Mouse (Mus musculus) neural tube, embryonic 13.5 days (tissue): ENCODE measurements around the gene Sbno2. TPM values are rescaled to one million over a fixed set of nuclear protein-coding genes. Genes with fewer than 3 reads are reported as not detected.
A peak's percentile ranks its signal among the peaks of the same experiment; 100 is the strongest.

Experiments used
- ATAC-seq: fragments of 200-750 bp; cut with Nextera tagmentation; 2 replicates; pipeline ENCODE4 v1.8.0; 2017; ENCODE audit warnings: low read depth, mild to moderate bottlenecking, moderate TSS enrichment, moderate library complexity
- H3K27ac ChIP-seq: fragments of 300-500 bp; sonication (generic); replicated peaks from 2 replicates; pipeline ENCODE4 v1.5.1; 2015; ENCODE audit warnings: moderate library complexity, mild to moderate bottlenecking, inconsistent platforms
- H3K27me3 ChIP-seq: fragments of 300-500 bp; sonication (generic); 2 replicates; pipeline ENCODE4 v1.6.1; 2015; ENCODE audit warnings: mild to moderate bottlenecking, inconsistent platforms
- H3K36me3 ChIP-seq: fragments of 300-500 bp; sonication (generic); 2 replicates; pipeline ENCODE4 v1.6.1; 2015; ENCODE audit warnings: mild to moderate bottlenecking, inconsistent platforms
- H3K4me1 ChIP-seq: fragments of 300-500 bp; sonication (generic); replicated peaks from 2 replicates; pipeline ENCODE4 v1.6.1; 2015; ENCODE audit warnings: inconsistent platforms
- H3K4me2 ChIP-seq: fragments of 300-500 bp; sonication (generic); 2 replicates; pipeline ENCODE4 v1.6.1; 2015; ENCODE audit warnings: inconsistent platforms, mild to moderate bottlenecking, moderate library complexity
- H3K4me3 ChIP-seq: fragments of 300-500 bp; sonication (generic); 2 replicates; pipeline ENCODE4 v1.5.1; 2015; ENCODE audit warnings: mild to moderate bottlenecking, inconsistent platforms
- H3K9ac ChIP-seq: fragments of 300-500 bp; sonication (generic); 2 replicates; pipeline ENCODE4 v1.6.1; 2015; ENCODE audit warnings: moderate library complexity, mild to moderate bottlenecking, inconsistent platforms
- H3K9me3 ChIP-seq: fragments of 300-500 bp; sonication (generic); 2 replicates; pipeline ENCODE4 v1.6.1; 2016; ENCODE audit warnings: inconsistent platforms
- WGBS: fragments of 180-500 bp; shearing (Covaris S2); methylation state at CpG from one replicate; pipeline ENCODE4 v1.1.7; 2015; 5-methylcytosine and 5-hydroxymethylcytosine counted together
- polyA plus RNA-seq: library from polyadenylated mRNA; unstranded; fragments of >200 nt; fragmentation: Nextera tagmentation; extraction: Ambion mirVana; gene quantifications from 2 replicates; pipeline ENCODE4 v1.2.1, GENCODE M21; 2015

Gene Sbno2
- polyA plus RNA-seq, 1 experiment from 2014 or later: 12.9 TPM

GRCm38 (mm10) chr10:80116927-80117691, 11.7 kb upstream of the Sbno2 start:
- peak overlapping the region; percentile 91 for H3K4me2 ChIP-seq

GRCm38 (mm10) chr10:80116563-80116926, 11.2 kb upstream of the Sbno2 start:
- ATAC-seq: no peak
- Histone ChIP-seq H3K36me3 (peaks cover 15% of the 10 kb centered on the region), H3K27ac (peak overlapping the region; percentile 33), H3K9me3 (no peaks in the 10 kb centered on the region), H3K27me3 (no peaks in the 10 kb centered on the region), H3K4me3 (peak overlapping the region; percentile 69), H3K9ac (peak overlapping the region; percentile 91), H3K4me2 (peak overlapping the region; percentile 91), H3K4me1 (peaks cover 54% of the 10 kb centered on the region)
- under 1% methylated on average over 27 of the region's 27 CpGs for WGBS

More at GRCm38 (mm10) chr10:80116927-80117691, 11.7 kb upstream of the Sbno2 start:
- 5% methylated on average over 30 of the region's 30 CpGs for whole genome bisulfite sequencing
- H3K9me3 ChIP-seq: no peaks in the 10 kb centered on the region
- H3K4me1 ChIP-seq: peaks cover 54% of the 10 kb centered on the region
- H3K27me3 ChIP-seq: no peaks in the 10 kb centered on the region
- peak overlapping the region; percentile 69 for H3K4me3 ChIP-seq
- peak overlapping the region; percentile 33 for H3K27ac ChIP-seq
- ATAC-seq: no peak
- peaks cover 21% of the 10 kb centered on the region for H3K36me3 ChIP-seq
- H3K9ac ChIP-seq: peak overlapping the region; percentile 91

- no peak for ATAC-seq
Measured at GRCm38 (mm10) chr10:80115944-80116335, 10.6 kb upstream of the Sbno2 start.

GRCm38 (mm10) chr10:80115290-80115943, 10.0 kb upstream of the Sbno2 start, which contains the start of gene Stk11:
Gene Stk11, plus strand, starts transcription at chr10:80115803.
- H3K27ac ChIP-seq: peak within 1 kb of the TSS; percentile 83
- under 1% methylated on average over 70 of the region's 70 CpGs for WGBS
- peak; percentile 99 for ATAC-seq

More at GRCm38 (mm10) chr10:80115944-80116335, 10.6 kb upstream of the Sbno2 start:
- Histone ChIP-seq H3K4me2 (peak overlapping the region; percentile 91), H3K4me1 (peaks cover 54% of the 10 kb centered on the region), H3K9ac (peak overlapping the region; percentile 91), H3K4me3 (peak overlapping the region; percentile 69), H3K27ac (peak overlapping the region; percentile 83), H3K36me3 (peaks cover 11% of the 10 kb centered on the region), H3K9me3 (no peaks in the 10 kb centered on the region), H3K27me3 (no peaks in the 10 kb centered on the region)
- WGBS: under 1% methylated on average over 63 of the region's 63 CpGs

DNA sequence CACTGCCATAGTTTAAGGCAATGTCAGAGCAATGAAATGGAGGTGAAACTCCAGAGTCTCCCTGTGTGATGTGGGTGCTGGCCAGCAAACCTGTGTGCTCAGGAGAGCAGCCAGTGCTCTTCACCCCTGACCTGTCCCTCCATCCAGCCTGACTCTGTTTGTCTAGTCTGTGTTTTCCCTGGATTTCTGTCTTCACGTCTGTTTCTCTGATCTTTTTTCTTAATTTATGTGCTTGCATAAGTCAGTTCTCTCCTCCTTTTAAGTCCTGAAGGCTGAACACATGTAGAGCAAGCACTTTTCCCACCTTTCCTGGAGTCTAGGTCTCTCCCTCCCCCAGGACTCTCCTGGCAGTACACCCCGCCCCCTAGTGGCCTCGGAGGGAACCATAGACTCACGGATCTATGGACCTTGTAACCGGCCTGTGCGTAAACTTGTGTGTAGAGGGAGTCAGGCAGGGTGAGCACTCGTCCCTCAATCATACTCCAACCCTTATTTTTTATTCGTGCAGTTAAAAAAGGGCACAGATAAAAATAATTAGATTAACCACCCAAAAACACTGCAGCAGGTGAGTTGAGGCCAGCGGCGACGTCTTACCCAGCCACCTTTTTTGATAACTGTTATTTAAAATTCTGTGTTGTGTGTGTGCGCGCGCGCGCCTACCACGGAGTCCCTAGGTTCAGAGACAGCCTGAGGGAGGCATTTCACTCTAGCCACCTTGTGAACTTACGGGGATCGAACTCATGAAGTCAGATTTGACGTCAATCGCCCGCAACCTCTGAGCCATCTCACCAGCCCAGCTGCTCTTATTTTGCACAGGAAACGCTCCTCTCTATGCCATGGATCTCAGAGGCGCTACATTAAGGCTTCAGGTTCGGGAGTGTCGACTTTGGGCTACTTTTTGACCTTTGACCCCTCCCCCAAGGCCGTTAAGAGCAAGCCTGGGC, 9.2 kb upstream of the Sbno2 start:
- Histone ChIP-seq H3K4me1 (peaks cover 41% of the 10 kb centered on the region), H3K4me3 (peak overlapping the region; percentile 69), H3K36me3 (no peaks in the 10 kb centered on the region), H3K4me2 (peak overlapping the region; percentile 58), H3K9me3 (no peaks in the 10 kb centered on the region), H3K9ac (peak overlapping the region; percentile 63; the same call in 1 of the 2 replicates), H3K27ac (peak overlapping the region; percentile 77), H3K27me3 (no peaks in the 10 kb centered on the region)
- peak; percentile 62 for ATAC-seq
- 2% methylated on average over 27 of the region's 27 CpGs for whole genome bisulfite sequencing

More at GRCm38 (mm10) chr10:80115290-80115943, 10.0 kb upstream of the Sbno2 start, which contains the start of gene Stk11:
- H3K4me2 ChIP-seq: peak within 1 kb of the TSS; percentile 91
- peak within 1 kb of the TSS; percentile 91 for H3K9ac ChIP-seq
- H3K9me3 ChIP-seq: no peaks in the 10 kb centered on the region
- peaks cover 6% of the 10 kb centered on the region for H3K36me3 ChIP-seq
- peak within 1 kb of the TSS; percentile 69 for H3K4me3 ChIP-seq
- peaks cover 49% of the 10 kb centered on the region for H3K4me1 ChIP-seq
- no peaks in the 10 kb centered on the region for H3K27me3 ChIP-seq

DNA sequence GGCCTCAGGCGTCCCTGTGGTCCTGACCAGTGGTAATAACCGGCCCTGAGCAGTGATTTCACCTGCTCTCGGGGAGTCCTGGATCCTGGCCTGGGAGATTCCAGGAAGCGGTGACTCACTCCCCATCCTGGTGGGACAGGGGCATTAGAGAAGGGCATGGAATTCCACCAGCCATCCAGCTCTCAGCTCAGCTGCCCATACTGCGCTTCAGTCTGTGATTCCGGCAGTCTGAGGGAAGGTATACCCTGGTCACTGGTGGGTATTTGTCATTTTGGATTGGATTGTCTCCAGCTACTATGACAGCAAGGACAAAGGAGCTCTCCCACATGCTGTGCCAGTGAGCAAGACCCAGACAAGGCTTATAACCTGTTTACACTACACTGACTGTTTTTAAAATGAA, 2.3 kb upstream of the Sbno2 start:
- H3K27ac ChIP-seq: no peak overlapping the region
- no peak overlapping the region for H3K9ac ChIP-seq
- 62% methylated on average over 6 of the region's 6 CpGs for WGBS
- H3K4me3 ChIP-seq: no peak overlapping the region
- no peaks in the 10 kb centered on the region for H3K9me3 ChIP-seq
- no peaks in the 10 kb centered on the region for H3K36me3 ChIP-seq
- no peak overlapping the region for H3K4me2 ChIP-seq
- 0 out of 2 replicates have a peak, but pooled peaks cover 4% of the 10 kb centered on the region for H3K4me1 ChIP-seq
- H3K27me3 ChIP-seq: no peaks in the 10 kb centered on the region
- ATAC-seq: no peak

- Histone ChIP-seq H3K4me3 (no peak overlapping the region), H3K9me3 (no peaks in the 10 kb centered on the region), H3K4me2 (no peak overlapping the region), H3K27me3 (no peaks in the 10 kb centered on the region), H3K36me3 (no peaks in the 10 kb centered on the region), H3K4me1 (peaks cover 16% of the 10 kb centered on the region), H3K9ac (no peak overlapping the region), H3K27ac (no peak overlapping the region)
- 70% methylated on average over 5 of the region's 5 CpGs for WGBS
- ATAC-seq: no peak
Measured at GRCm38 (mm10) chr10:80105926-80106325, 555 bp upstream of the Sbno2 start.

DNA sequence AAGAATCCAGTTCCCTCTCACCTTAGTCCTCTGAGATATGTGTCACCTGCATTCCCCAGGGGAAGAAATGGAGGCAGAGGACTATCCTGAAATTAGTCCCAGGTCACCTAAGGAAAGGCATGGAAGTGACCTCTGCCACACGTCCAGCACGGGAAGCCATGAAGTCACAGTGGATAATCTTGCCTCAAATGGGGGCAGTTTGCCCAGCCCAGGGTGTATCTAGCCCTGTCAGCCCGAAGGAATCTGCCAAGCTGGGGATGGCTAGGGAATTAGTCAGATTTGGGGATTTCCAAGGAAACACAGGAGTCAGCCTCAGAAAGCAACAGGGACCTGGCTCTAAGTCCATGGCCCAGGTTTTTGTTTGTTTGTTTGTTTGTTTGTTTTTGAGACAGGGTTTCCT, 1.2 kb downstream of the Sbno2 start:
- Histone ChIP-seq H3K9me3 (no peaks in the 10 kb centered on the region), H3K9ac (no peak overlapping the region), H3K4me2 (no peak overlapping the region), H3K36me3 (no peaks in the 10 kb centered on the region), H3K4me1 (peaks cover 25% of the 10 kb centered on the region), H3K27ac (no peak overlapping the region), H3K4me3 (no peak overlapping the region), H3K27me3 (no peaks in the 10 kb centered on the region)
- WGBS: 88% methylated on average over 3 of the region's 3 CpGs
- ATAC-seq: no peak

- ATAC-seq: no peak
- H3K27me3 ChIP-seq: no peaks in the 10 kb centered on the region
- peak overlapping the region; percentile 91 for H3K4me2 ChIP-seq
- peak overlapping the region; percentile 55; the same call in 1 of the 2 replicates for H3K27ac ChIP-seq
- no peaks in the 10 kb centered on the region for H3K36me3 ChIP-seq
- H3K9me3 ChIP-seq: no peaks in the 10 kb centered on the region
- no peak overlapping the region; the same call in 1 of the 2 replicates for H3K9ac ChIP-seq
- WGBS: 84% methylated on average over 2 of the region's 2 CpGs
- peaks cover 25% of the 10 kb centered on the region for H3K4me1 ChIP-seq
- H3K4me3 ChIP-seq: no peak overlapping the region; the same call in 1 of the 2 replicates
Measured at GRCm38 (mm10) chr10:80103032-80103431, 2.3 kb downstream of the Sbno2 start.

- Histone ChIP-seq H3K27me3 (no peaks in the 10 kb centered on the region), H3K4me3 (peak overlapping the region; percentile 91), H3K4me2 (peak overlapping the region; percentile 91), H3K9ac (peak overlapping the region; percentile 90), H3K4me1 (peaks cover 29% of the 10 kb centered on the region), H3K9me3 (no peaks in the 10 kb centered on the region), H3K36me3 (no peaks in the 10 kb centered on the region), H3K27ac (peak overlapping the region; percentile 55)
- WGBS: under 1% methylated on average over 56 of the region's 59 CpGs
- peak; percentile 90 for ATAC-seq
Measured at GRCm38 (mm10) chr10:80102216-80102915, 3.0 kb downstream of the Sbno2 start.

- Histone ChIP-seq H3K4me2 (peak overlapping the region; percentile 91), H3K9me3 (no peaks in the 10 kb centered on the region), H3K27ac (no peak overlapping the region), H3K36me3 (no peaks in the 10 kb centered on the region), H3K4me3 (peak overlapping the region; percentile 91; the same call in 1 of the 2 replicates), H3K9ac (peak overlapping the region; percentile 90; the same call in 1 of the 2 replicates), H3K4me1 (peaks cover 34% of the 10 kb centered on the region), H3K27me3 (no peaks in the 10 kb centered on the region)
- WGBS: 72% methylated on average over 11 of the region's 11 CpGs
- ATAC-seq: no peak
Measured at GRCm38 (mm10) chr10:80100982-80101381, 4.4 kb downstream of the Sbno2 start.
